Mouse (Mus musculus): ENCODE results near the gene Gsto2. TPM values are rescaled to one million over a fixed set of nuclear protein-coding genes. Genes with fewer than 3 reads are reported as not detected.

Gene Gsto2
- polyA plus RNA-seq, 1 experiment: 2.0 TPM

GRCm38 (mm10) chr19:47867628-47868175 lies 2.4 kb downstream of the Gsto2 start:
- H3K4me3 ChIP-seq (replicated peaks; ENCODE audit: control insufficient read depth, low read depth, low read length): no peak overlapping the region
- TF ChIP-seq CTCF (IDR thresholded peaks at IDR 0.05; ENCODE audit: control insufficient read depth, insufficient read depth, low read length): no peak
- TF ChIP-seq POLR2A (IDR thresholded peaks at IDR 0.05; ENCODE audit: borderline replicate concordance, control insufficient read depth, low read depth, low read length): no peak
- 52% methylated on average over 4 of the region's 4 CpGs for WGBS
- H3K4me1 ChIP-seq (ENCODE audit: control insufficient read depth, insufficient read depth, low read length): no peaks in the 10 kb centered on the region
- no peak overlapping the region for H3K27ac ChIP-seq (ENCODE audit: control insufficient read depth, insufficient read depth, low read depth, low read length, poor library complexity)

- TF ChIP-seq POLR2A (IDR thresholded peaks at IDR 0.05; ENCODE audit: borderline replicate concordance, control insufficient read depth, low read depth, low read length): no peak
- 71% methylated on average over 4 of the region's 4 CpGs for WGBS
- Histone ChIP-seq H3K4me3 (replicated peaks; ENCODE audit: control insufficient read depth, low read depth, low read length) (no peak overlapping the region), H3K27ac (ENCODE audit: control insufficient read depth, insufficient read depth, low read depth, low read length, poor library complexity) (no peak overlapping the region), H3K4me1 (ENCODE audit: control insufficient read depth, insufficient read depth, low read length) (no peaks in the 10 kb centered on the region)
These were observed 3.6 kb downstream of the Gsto2 start for GRCm38 (mm10) chr19:47868951-47869350.

- TF ChIP-seq CTCF (IDR thresholded peaks at IDR 0.05; ENCODE audit: control insufficient read depth, insufficient read depth, low read length) (no peak), POLR2A (IDR thresholded peaks at IDR 0.05; ENCODE audit: borderline replicate concordance, control insufficient read depth, low read depth, low read length) (no peak)
- H3K4me3 ChIP-seq (replicated peaks; ENCODE audit: control insufficient read depth, low read depth, low read length): no peak overlapping the region
- 66% methylated on average over 3 of the region's 3 CpGs for WGBS
- H3K4me1 ChIP-seq (ENCODE audit: control insufficient read depth, insufficient read depth, low read length): no peaks in the 10 kb centered on the region
- no peak overlapping the region for H3K27ac ChIP-seq (ENCODE audit: control insufficient read depth, insufficient read depth, low read depth, low read length, poor library complexity)
These were observed 4.2 kb downstream of the Gsto2 start for GRCm38 (mm10) chr19:47869516-47869915.

GRCm38 (mm10) chr19:47870102-47870666 lies 4.8 kb downstream of the Gsto2 start:
- Histone ChIP-seq H3K4me3 (replicated peaks; ENCODE audit: control insufficient read depth, low read depth, low read length) (no peak overlapping the region), H3K4me1 (ENCODE audit: control insufficient read depth, insufficient read depth, low read length) (no peaks in the 10 kb centered on the region), H3K27ac (ENCODE audit: control insufficient read depth, insufficient read depth, low read depth, low read length, poor library complexity) (no peak overlapping the region)
- 70% methylated on average over 7 of the region's 7 CpGs for WGBS
- TF ChIP-seq POLR2A (IDR thresholded peaks at IDR 0.05; ENCODE audit: borderline replicate concordance, control insufficient read depth, low read depth, low read length) (no peak), CTCF (IDR thresholded peaks at IDR 0.05; ENCODE audit: control insufficient read depth, insufficient read depth, low read length) (no peak)

- 42% methylated on average over 10 of the region's 10 CpGs for WGBS
- TF ChIP-seq POLR2A (IDR thresholded peaks at IDR 0.05; ENCODE audit: borderline replicate concordance, control insufficient read depth, low read depth, low read length) (no peak), CTCF (IDR thresholded peaks at IDR 0.05; ENCODE audit: control insufficient read depth, insufficient read depth, low read length) (peak; percentile 24; the same call in 1 of the 2 replicates)
- no peak overlapping the region for H3K27ac ChIP-seq (ENCODE audit: control insufficient read depth, insufficient read depth, low read depth, low read length, poor library complexity)
These were observed 6.2 kb downstream of the Gsto2 start for GRCm38 (mm10) chr19:47871515-47871914.

GRCm38 (mm10) chr19:47876252-47876651 lies 10.9 kb downstream of the Gsto2 start:
- H3K4me3 ChIP-seq (replicated peaks; ENCODE audit: control insufficient read depth, low read depth, low read length): no peak overlapping the region
- H3K27ac ChIP-seq (ENCODE audit: control insufficient read depth, insufficient read depth, low read depth, low read length, poor library complexity): no peak overlapping the region
- TF ChIP-seq POLR2A (IDR thresholded peaks at IDR 0.05; ENCODE audit: borderline replicate concordance, control insufficient read depth, low read depth, low read length) (no peak), CTCF (IDR thresholded peaks at IDR 0.05; ENCODE audit: control insufficient read depth, insufficient read depth, low read length) (no peak)
- WGBS: 75% methylated on average over 15 of the region's 15 CpGs
- H3K4me1 ChIP-seq (ENCODE audit: control insufficient read depth, insufficient read depth, low read length): no peaks in the 10 kb centered on the region

More at GRCm38 (mm10) chr19:47871515-47871914, 6.2 kb downstream of the Gsto2 start:
- no peaks in the 10 kb centered on the region for H3K4me1 ChIP-seq (ENCODE audit: control insufficient read depth, insufficient read depth, low read length)
- H3K4me3 ChIP-seq (replicated peaks; ENCODE audit: control insufficient read depth, low read depth, low read length): no peak overlapping the region

- TF ChIP-seq POLR2A (IDR thresholded peaks at IDR 0.05; ENCODE audit: borderline replicate concordance, control insufficient read depth, low read depth, low read length): no peak
- 72% methylated on average over 7 of the region's 7 CpGs for WGBS
These were observed 16.2 kb downstream of the Gsto2 start for GRCm38 (mm10) chr19:47881538-47881937.

GRCm38 (mm10) chr19:47882151-47882881 lies 17.0 kb downstream of the Gsto2 start:
- H3K27ac ChIP-seq (ENCODE audit: control insufficient read depth, insufficient read depth, low read depth, low read length, poor library complexity): no peak overlapping the region
- peaks cover 5% of the 10 kb centered on the region for H3K4me1 ChIP-seq (ENCODE audit: control insufficient read depth, insufficient read depth, low read length)
- TF ChIP-seq CTCF (IDR thresholded peaks at IDR 0.05; ENCODE audit: control insufficient read depth, insufficient read depth, low read length): peak; percentile 100
- TF ChIP-seq POLR2A (IDR thresholded peaks at IDR 0.05; ENCODE audit: borderline replicate concordance, control insufficient read depth, low read depth, low read length): no peak
- H3K4me3 ChIP-seq (replicated peaks; ENCODE audit: control insufficient read depth, low read depth, low read length): no peak overlapping the region
- WGBS: 27% methylated on average over 11 of the region's 11 CpGs

More at GRCm38 (mm10) chr19:47881538-47881937, 16.2 kb downstream of the Gsto2 start:
- no peak overlapping the region for H3K4me3 ChIP-seq (replicated peaks; ENCODE audit: control insufficient read depth, low read depth, low read length)
- H3K4me1 ChIP-seq (ENCODE audit: control insufficient read depth, insufficient read depth, low read length): peaks cover 1% of the 10 kb centered on the region; the same call in 1 of the 2 replicates
- no peak overlapping the region for H3K27ac ChIP-seq (ENCODE audit: control insufficient read depth, insufficient read depth, low read depth, low read length, poor library complexity)
